9 mouse cellular contexts compared by ENCODE assay signal in the genomic region with DNA sequence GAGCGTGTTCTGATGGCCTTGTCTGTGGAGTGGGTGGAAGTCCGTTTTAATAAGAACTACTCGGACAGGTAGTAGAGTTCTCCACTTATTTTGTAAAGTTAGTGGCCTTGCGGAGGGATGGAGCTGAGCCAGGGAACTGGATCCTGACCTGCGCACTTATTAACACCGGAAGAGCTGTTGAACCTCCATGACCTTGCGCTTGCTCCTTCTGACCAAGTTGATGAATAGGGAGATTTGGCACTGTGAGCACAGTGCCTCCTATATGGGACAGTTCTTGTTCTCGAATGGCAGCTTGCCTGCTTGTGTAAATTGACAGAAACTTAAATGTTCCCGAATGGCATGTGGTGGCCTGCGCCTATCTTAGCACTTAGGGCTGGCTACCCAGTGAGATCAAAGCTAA. TPM values are rescaled to one million over a fixed set of nuclear protein-coding genes. Genes with fewer than 3 reads are reported as not detected.
A peak's percentile ranks its signal among the peaks of the same experiment; 100 is the strongest.
DNase-seq lines count a peak whose midpoint lies in the region; ATAC-seq and TF ChIP-seq lines count a peak whose summit lies in the region.
"Had no signal": no experiment of that assay in that cellular context is flagged by ENCODE, and none has a peak within 500 bp of the region (broad histone marks: within the 10 kb centered on the region; RNA-seq: fewer than 3 reads in every experiment).

No protein-coding gene starts in this region.

- no peak overlapping the region for H3K4me2 ChIP-seq in forebrain, embryonic 15.5 days (replicated peaks)
- no peak overlapping the region for H3K4me2 ChIP-seq in forebrain, postnatal 0 days (ENCODE audit: low read depth)
- peak overlapping the region; percentile 71 for H3K4me2 ChIP-seq in embryonic facial prominence, embryonic 13.5 days
- peak overlapping the region; percentile 81 for H3K4me2 ChIP-seq in liver, embryonic 11.5 days

- ATAC-seq in forebrain, embryonic 15.5 days (replicated peaks) = no peak
- ATAC-seq in forebrain, postnatal 0 days = no peak
- ATAC-seq in embryonic facial prominence, embryonic 13.5 days (ENCODE audit: insufficient number of reproducible peaks, insufficient read depth, low FRiP score, low TSS enrichment, low read depth) = no peak
- ATAC-seq in liver, embryonic 11.5 days (replicated peaks; ENCODE audit: low FRiP score) = no peak
- no peak for ATAC-seq in erythroid progenitor cell, adult 5-6 weeks (replicated peaks; ENCODE audit: low FRiP score, poor library complexity, severe bottlenecking)

- TF ChIP-seq CTCF in forebrain, postnatal 0 days (IDR thresholded peaks at IDR 0.05; ENCODE audit: low read depth) = no peak

- DNase-seq in forebrain, postnatal 0 days = no peak
- DNase-seq in 416B (ENCODE audit: low read depth) = peak; percentile 19
- DNase-seq in liver, embryonic 11.5 days (ENCODE audit: low spot score) = no peak
- DNase-seq in retina, postnatal 1 day = no peak
- no peak for DNase-seq in natural killer cell, adult 2 months (ENCODE audit: low spot score in 2 of 2)
- DNase-seq: cerebellum, adult 8-10 months had no signal

- WGBS in forebrain, embryonic 15.5 days = 89% methylated on average over 10 of the region's 10 CpGs
- 86% methylated on average over 10 of the region's 10 CpGs for WGBS in forebrain, postnatal 0 days
- WGBS in embryonic facial prominence, embryonic 13.5 days = 75% methylated on average over 10 of the region's 10 CpGs
- WGBS in liver, embryonic 11.5 days = 87% methylated on average over 10 of the region's 10 CpGs

- H3K9ac ChIP-seq in forebrain, embryonic 15.5 days (replicated peaks) = 0 out of 2 replicates have a peak overlapping the region, but pooled peaks have one; percentile 15
- H3K9ac ChIP-seq in forebrain, postnatal 0 days = no peak overlapping the region
- H3K9ac ChIP-seq in embryonic facial prominence, embryonic 13.5 days = peak overlapping the region; percentile 75
- H3K9ac ChIP-seq in liver, embryonic 11.5 days (ENCODE audit: low read depth, low read length) = no peak overlapping the region

- peaks cover 17% of the 10 kb centered on the region for H3K4me1 ChIP-seq in forebrain, embryonic 15.5 days
- no peaks in the 10 kb centered on the region for H3K4me1 ChIP-seq in forebrain, postnatal 0 days (ENCODE audit: insufficient read depth)
- H3K4me1 ChIP-seq in embryonic facial prominence, embryonic 13.5 days = peaks cover 9% of the 10 kb centered on the region
- peaks cover 10% of the 10 kb centered on the region for H3K4me1 ChIP-seq in liver, embryonic 11.5 days (replicated peaks; ENCODE audit: control insufficient read depth, insufficient read depth, low read length)

- H3K9me3 ChIP-seq in forebrain, embryonic 15.5 days = no peaks in the 10 kb centered on the region
- H3K9me3 ChIP-seq in forebrain, postnatal 0 days (ENCODE audit: low read length) = no peaks in the 10 kb centered on the region
- H3K9me3 ChIP-seq in embryonic facial prominence, embryonic 13.5 days = no peaks in the 10 kb centered on the region
- H3K9me3 ChIP-seq in liver, embryonic 11.5 days (ENCODE audit: control insufficient read depth, low read length) = no peaks in the 10 kb centered on the region

- no peaks in the 10 kb centered on the region for H3K27me3 ChIP-seq in forebrain, embryonic 15.5 days
- H3K27me3 ChIP-seq in forebrain, postnatal 0 days (ENCODE audit: insufficient read depth, low read length) = no peaks in the 10 kb centered on the region
- H3K27me3 ChIP-seq in embryonic facial prominence, embryonic 13.5 days = no peaks in the 10 kb centered on the region
- H3K27me3 ChIP-seq in liver, embryonic 11.5 days (replicated peaks; ENCODE audit: control insufficient read depth, insufficient read depth, low read length) = no peaks in the 10 kb centered on the region

- H3K4me3 ChIP-seq in forebrain, embryonic 15.5 days = no peak overlapping the region
- no peak overlapping the region for H3K4me3 ChIP-seq in forebrain, postnatal 0 days (ENCODE audit: low read depth, low read length)
- H3K4me3 ChIP-seq in embryonic facial prominence, embryonic 13.5 days = peak overlapping the region; percentile 63
- peak overlapping the region; percentile 82 for H3K4me3 ChIP-seq in liver, embryonic 11.5 days (ENCODE audit: low read depth, low read length)

- H3K27ac ChIP-seq in forebrain, embryonic 15.5 days (replicated peaks) = no peak overlapping the region
- H3K27ac ChIP-seq in forebrain, postnatal 0 days (ENCODE audit: low read depth, low read length) = no peak overlapping the region
- H3K27ac ChIP-seq in embryonic facial prominence, embryonic 13.5 days = no peak overlapping the region
- no peak overlapping the region for H3K27ac ChIP-seq in liver, embryonic 11.5 days (ENCODE audit: low read depth, low read length)

- H3K36me3 ChIP-seq in forebrain, embryonic 15.5 days = 0 out of 2 replicates have a peak, but pooled peaks cover 5% of the 10 kb centered on the region
- H3K36me3 ChIP-seq in forebrain, postnatal 0 days (ENCODE audit: insufficient read depth) = peaks cover 5% of the 10 kb centered on the region; the same call in 1 of the 2 replicates
- H3K36me3 ChIP-seq in embryonic facial prominence, embryonic 13.5 days = peaks cover 11% of the 10 kb centered on the region; the same call in 1 of the 2 replicates
- peaks cover 2% of the 10 kb centered on the region; the same call in 1 of the 2 replicates for H3K36me3 ChIP-seq in liver, embryonic 11.5 days (ENCODE audit: control insufficient read depth, insufficient read depth, low read length)

RNA-seq across cellular contexts. Expression of a gene that starts 1.5 kb away (rescaled TPM):
- 55.3 and 55.9 TPM in 2 replicates for polyA plus RNA-seq in forebrain, embryonic 15.5 days (2015; fragmentation: Nextera tagmentation; extraction: Ambion mirVana)
- total RNA-seq in forebrain, postnatal 0 days (2014; rRNA removed) = 35.0 and 39.6 TPM in 2 replicates
- polyA plus RNA-seq in forebrain, postnatal 0 days (2015; fragmentation: Nextera tagmentation; extraction: Ambion mirVana) = 68.9 and 74.6 TPM in 2 replicates
- 41.1 and 41.6 TPM in 2 replicates for polyA plus RNA-seq in embryonic facial prominence, embryonic 13.5 days (2015; fragmentation: Nextera tagmentation; extraction: Ambion mirVana)
- polyA plus RNA-seq in liver, embryonic 11.5 days (2014; fragmentation: Nextera tagmentation; extraction: Ambion mirVana) = 35.3 and 37.6 TPM in 2 replicates
- 15.5 and 18.4 TPM in 2 replicates for total RNA-seq in erythroid progenitor cell, adult 5-6 weeks (2015; ENCODE audit: low replicate concordance)
- total RNA-seq in erythroid progenitor cell, adult 5-6 weeks (2017; ENCODE audit: low replicate concordance) = 3.6 and 11.7 TPM in 2 replicates

RNA-seq across cellular contexts. Expression of a gene that starts 40.7 kb away (rescaled TPM):
- 39.7 and 40.1 TPM in 2 replicates for polyA plus RNA-seq in forebrain, embryonic 15.5 days (2015; fragmentation: Nextera tagmentation; extraction: Ambion mirVana)
- total RNA-seq in forebrain, postnatal 0 days (2014; rRNA removed) = 33.5 and 40.0 TPM in 2 replicates
- polyA plus RNA-seq in forebrain, postnatal 0 days (2015; fragmentation: Nextera tagmentation; extraction: Ambion mirVana) = 26.2 and 33.6 TPM in 2 replicates
- polyA plus RNA-seq in embryonic facial prominence, embryonic 13.5 days (2015; fragmentation: Nextera tagmentation; extraction: Ambion mirVana) = 31.7 and 33.1 TPM in 2 replicates
- polyA plus RNA-seq in liver, embryonic 11.5 days (2014; fragmentation: Nextera tagmentation; extraction: Ambion mirVana) = 44.5 and 46.0 TPM in 2 replicates
- total RNA-seq in erythroid progenitor cell, adult 5-6 weeks (2015; ENCODE audit: low replicate concordance) = 134 TPM in 2 replicates
- total RNA-seq in erythroid progenitor cell, adult 5-6 weeks (2017; ENCODE audit: low replicate concordance) = 126 and 208 TPM in 2 replicates

RNA-seq across cellular contexts. Expression of a gene that starts 53.5 kb away (rescaled TPM):
- polyA plus RNA-seq in forebrain, embryonic 15.5 days (2015; fragmentation: Nextera tagmentation; extraction: Ambion mirVana) = not detected in 2 replicates
- 0.23 TPM in 1 of 2 replicates, not detected in the other for total RNA-seq in forebrain, postnatal 0 days (2014; rRNA removed)
- not detected in 2 replicates for polyA plus RNA-seq in forebrain, postnatal 0 days (2015; fragmentation: Nextera tagmentation; extraction: Ambion mirVana)
- not detected in 2 replicates for polyA plus RNA-seq in embryonic facial prominence, embryonic 13.5 days (2015; fragmentation: Nextera tagmentation; extraction: Ambion mirVana)
- not detected in 2 replicates for polyA plus RNA-seq in liver, embryonic 11.5 days (2014; fragmentation: Nextera tagmentation; extraction: Ambion mirVana)
- total RNA-seq in erythroid progenitor cell, adult 5-6 weeks (2015; ENCODE audit: low replicate concordance) = not detected in 2 replicates
- not detected in 2 replicates for total RNA-seq in erythroid progenitor cell, adult 5-6 weeks (2017; ENCODE audit: low replicate concordance)

Comparison
In these comparisons a context has a peak if more than half of its experiments do, and no peak if none do; other contexts are left out.
1. H3K9ac ChIP-seq: peak in forebrain, embryonic 15.5 days (single experiment) and embryonic facial prominence, embryonic 13.5 days (single experiment); none in forebrain, postnatal 0 days (single experiment) and liver, embryonic 11.5 days (single experiment).
2. H3K4me2 ChIP-seq: peak in embryonic facial prominence, embryonic 13.5 days (single experiment) and liver, embryonic 11.5 days (single experiment); none in forebrain, embryonic 15.5 days (single experiment) and forebrain, postnatal 0 days (single experiment).
3. H3K4me3 ChIP-seq: peak in embryonic facial prominence, embryonic 13.5 days (single experiment) and liver, embryonic 11.5 days (single experiment); none in forebrain, embryonic 15.5 days (single experiment) and forebrain, postnatal 0 days (single experiment).